Mouse (Mus musculus) bone marrow macrophage, adult 2 months (primary cell): Measurements from ENCODE around the gene 1700086D15Rik.

Experiments used
- CTCF ChIP-seq: IDR thresholded peaks from 2 replicates; pipeline ENCODE4 v1.5.1; 2012; ENCODE audit warnings: low read depth, mild to moderate bottlenecking, low read length, moderate library complexity
- POLR2A ChIP-seq: IDR thresholded peaks from 2 replicates; pipeline ENCODE4 v1.6.1; 2012; ENCODE audit warnings: mild to moderate bottlenecking, low read depth, low read length, borderline replicate concordance

DNA sequence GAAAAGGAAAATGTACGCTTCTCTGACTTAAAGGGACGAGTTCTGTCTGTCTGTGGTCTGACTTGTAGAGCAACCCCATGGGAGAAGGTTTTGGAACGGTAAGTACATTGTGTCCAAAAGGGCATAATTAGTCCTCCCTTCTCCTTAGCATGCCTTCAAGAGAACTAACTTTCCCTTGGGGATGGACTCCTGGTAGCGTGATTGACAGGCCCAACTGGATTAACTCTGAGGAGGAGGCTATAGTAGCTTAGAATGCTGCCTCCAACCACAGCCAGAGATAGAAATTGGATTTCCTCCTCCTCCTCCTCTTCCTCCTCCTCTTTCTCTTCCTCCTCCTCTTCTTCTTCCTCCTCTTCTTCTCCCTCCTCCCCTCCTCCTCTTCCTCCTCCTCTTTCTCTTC, 39.4 kb downstream of the 1700086D15Rik start:
- TF ChIP-seq CTCF (no peak), POLR2A (no peak)
